Mouse (Mus musculus) kidney, adult 8-10 months (tissue): ENCODE measurements around the gene Serpinb9.
"Not testable (repeated sequence)": the region's sequence is repeated elsewhere in the genome, so short reads cannot be mapped to it uniquely, and the experiment has no call there.

Experiments used
- DNase-seq, 2 experiments: peaks; one replicate each; pipeline ENCODE4 v3.0.0; 2022

The Serpinb9 gene

GRCm38 (mm10) chr13:33003523-33004413, 718 bp downstream of the Serpinb9 start:
- DNase-seq: no peak

- DNase-seq: peak; percentile 87 to 89
Measured at GRCm38 (mm10) chr13:33004414-33005105, 1.5 kb downstream of the Serpinb9 start.

GRCm38 (mm10) chr13:33005501-33006075, 2.5 kb downstream of the Serpinb9 start:
- DNase-seq: no peak

GRCm38 (mm10) chr13:33006555-33006954, 3.5 kb downstream of the Serpinb9 start:
- DNase-seq: no peak

GRCm38 (mm10) chr13:33012395-33012794, 9.3 kb downstream of the Serpinb9 start:
- DNase-seq: no peak

GRCm38 (mm10) chr13:33013271-33013670, 10.2 kb downstream of the Serpinb9 start:
- DNase-seq: no peak

GRCm38 (mm10) chr13:33022371-33022770, 19.3 kb downstream of the Serpinb9 start:
- DNase-seq: no peak

- DNase-seq: no peak
Measured at GRCm38 (mm10) chr13:33026427-33027057, 23.5 kb downstream of the Serpinb9 start.

- DNase-seq: no peak
Measured at GRCm38 (mm10) chr13:33027244-33027643, 24.2 kb downstream of the Serpinb9 start, which contains the start of gene Serpinb9b. TSS of gene Serpinb9b (plus strand) at chr13:33027416.

GRCm38 (mm10) chr13:33028146-33028545, 25.1 kb downstream of the Serpinb9 start:
- DNase-seq: no peak

- DNase-seq: no peak
Measured at GRCm38 (mm10) chr13:33028550-33028949, 25.5 kb downstream of the Serpinb9 start.

- DNase-seq: not testable (repeated sequence)
Measured at GRCm38 (mm10) chr13:33029478-33029877, 26.4 kb downstream of the Serpinb9 start.

GRCm38 (mm10) chr13:33030281-33030680, 27.2 kb downstream of the Serpinb9 start:
- no peak for DNase-seq

- no peak for DNase-seq
Measured at GRCm38 (mm10) chr13:33035506-33035905, 32.5 kb downstream of the Serpinb9 start.

GRCm38 (mm10) chr13:33043542-33043941, 40.5 kb downstream of the Serpinb9 start:
- DNase-seq: no peak

- no peak for DNase-seq
Measured at GRCm38 (mm10) chr13:33047234-33047633, 44.2 kb downstream of the Serpinb9 start.

GRCm38 (mm10) chr13:33048187-33048586, 45.1 kb downstream of the Serpinb9 start:
- DNase-seq: no peak

- no peak for DNase-seq
Measured at GRCm38 (mm10) chr13:33051697-33052096, 48.6 kb downstream of the Serpinb9 start.

- no peak for DNase-seq
Measured at GRCm38 (mm10) chr13:33063048-33063447, 60.0 kb downstream of the Serpinb9 start.
